Mouse (Mus musculus) MEL (cell line): ENCODE measurements around the gene H2-DMa.

ENCODE experiments used
- CHD1 ChIP-seq: IDR thresholded peaks from 2 replicates; pipeline ENCODE4 v1.6.1; 2012; ENCODE audit warnings: low read depth, mild to moderate bottlenecking, inconsistent platforms, low read length, improper control_type of control experiment
- CTCF ChIP-seq, 3 experiments: IDR thresholded peaks in 2 of 3; conservative IDR thresholded peaks in 1 of 3; 2 replicates each; pipeline ENCODE4 v1.5.1; 2011 to 2012; ENCODE audit warnings: low read length in 3 of 3, low read depth in 2 of 3, mild to moderate bottlenecking in 2 of 3, improper control_type of control experiment in 1 of 3, inconsistent platforms in 1 of 3, mixed read lengths in 1 of 3, moderate library complexity in 1 of 3; ENCODE audit not compliant: control insufficient read depth in 1 of 3, insufficient read depth in 1 of 3, poor library complexity in 1 of 3, severe bottlenecking in 1 of 3
- E2F4 ChIP-seq: IDR thresholded peaks from 2 replicates; pipeline ENCODE4 v1.6.1; 2011; ENCODE audit warnings: low read depth, low read length, improper control_type of control experiment, borderline replicate concordance
- EP300 ChIP-seq, 2 experiments: IDR thresholded peaks; 2 replicates each; pipeline ENCODE4 v1.6.1; 2011; ENCODE audit warnings: improper control_type of control experiment in 2 of 2, low read length in 2 of 2, low read depth in 1 of 2, mild to moderate bottlenecking in 1 of 2
- HCFC1 ChIP-seq: IDR thresholded peaks from 2 replicates; pipeline ENCODE4 v1.6.1; 2012; ENCODE audit warnings: low read depth, mild to moderate bottlenecking, inconsistent platforms, low read length, improper control_type of control experiment, moderate library complexity
- MXI1 ChIP-seq: IDR thresholded peaks from 2 replicates; pipeline ENCODE4 v1.6.1; 2011; ENCODE audit warnings: mild to moderate bottlenecking, low read depth, low read length, improper control_type of control experiment
- POLR2A ChIP-seq, 2 experiments: IDR thresholded peaks; 2 replicates each; pipeline ENCODE4 v1.6.1; 2011 to 2012; ENCODE audit warnings: low read length in 2 of 2, mild to moderate bottlenecking in 2 of 2, control low read depth in 1 of 2, improper control_type of control experiment in 1 of 2, low read depth in 1 of 2, moderate library complexity in 1 of 2; ENCODE audit not compliant: control insufficient read depth in 1 of 2, insufficient read depth in 1 of 2, poor library complexity in 1 of 2
- RCOR1 ChIP-seq: IDR thresholded peaks from 2 replicates; pipeline ENCODE4 v1.6.1; 2012; ENCODE audit warnings: low read depth, mild to moderate bottlenecking, inconsistent platforms, low read length, improper control_type of control experiment
- SMC3 ChIP-seq: IDR thresholded peaks from 2 replicates; pipeline ENCODE4 v1.6.1; 2011; ENCODE audit warnings: low read depth, low read length, improper control_type of control experiment
- TBP ChIP-seq: IDR thresholded peaks from 2 replicates; pipeline ENCODE4 v1.8.0; 2011; ENCODE audit warnings: low read depth, low read length, improper control_type of control experiment
- USF2 ChIP-seq, 2 experiments: IDR thresholded peaks; 2 replicates each; pipeline ENCODE4 v1.6.1; 2011 to 2012; ENCODE audit warnings: improper control_type of control experiment in 2 of 2, low read length in 2 of 2, borderline replicate concordance in 1 of 2, inconsistent platforms in 1 of 2, low read depth in 1 of 2, mild to moderate bottlenecking in 1 of 2; ENCODE audit not compliant: insufficient read depth in 1 of 2

DNA sequence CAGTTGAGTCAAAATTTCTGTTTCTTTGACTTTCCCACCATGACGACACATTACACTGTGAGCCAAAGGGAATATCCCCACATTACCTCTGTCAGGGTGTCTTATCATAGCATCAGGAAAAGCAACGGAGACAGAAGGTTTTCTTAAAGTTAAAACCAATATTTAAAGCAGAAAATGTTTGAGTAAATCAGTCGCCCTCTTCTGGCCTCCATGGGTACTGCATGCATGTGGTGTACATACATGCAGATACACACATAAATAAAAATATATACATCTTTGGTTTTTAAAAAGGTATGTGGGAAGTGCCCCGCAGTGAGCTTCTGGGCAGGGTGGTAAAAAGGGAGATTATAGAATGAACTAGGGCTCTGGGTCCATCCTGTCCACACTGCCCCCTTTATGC, 57.8 kb downstream of the H2-DMa start:
- TF ChIP-seq TBP (no peak), POLR2A (IDR thresholded peaks at IDR 0.05; ENCODE audit: control insufficient read depth in 1 of 2, insufficient read depth in 1 of 2, low read depth in 1 of 2, low read length in 2 of 2, poor library complexity in 1 of 2) (no peak), EP300 (IDR thresholded peaks at IDR 0.05; ENCODE audit: low read depth in 1 of 2, low read length in 2 of 2) (no peak), RCOR1 (no peak), SMC3 (no peak), CTCF (IDR thresholded peaks at IDR 0.05 in 2 of 3, conservative IDR thresholded peaks at IDR 0.05 in 1 of 3; ENCODE audit: control insufficient read depth in 1 of 3, insufficient read depth in 1 of 3, low read depth in 2 of 3, low read length in 3 of 3, poor library complexity in 1 of 3, severe bottlenecking in 1 of 3) (peak; percentile 22 to 37 (median 35); a peak in 4 of 6 replicates), HCFC1 (no peak), E2F4 (no peak), USF2 (IDR thresholded peaks at IDR 0.05; ENCODE audit: borderline replicate concordance in 1 of 2, insufficient read depth in 1 of 2, low read depth in 1 of 2, low read length in 2 of 2) (no peak), CHD1 (no peak), MXI1 (no peak)
